Mouse (Mus musculus): Measurements from ENCODE around the gene Ankrd33b. TPM values are rescaled to one million over a fixed set of nuclear protein-coding genes. Genes with fewer than 3 reads are reported as not detected.

The Ankrd33b gene
- polyA plus RNA-seq, 1 experiment from 2014 or later, result 0.64 TPM

GRCm38 (mm10) chr15:31245934-31246333, 121.6 kb downstream of the Ankrd33b start:
- H3K4me2 ChIP-seq, result no peak overlapping the region
- H3K9ac ChIP-seq (ENCODE audit: low read depth, low read length), result no peak overlapping the region
- H3K27me3 ChIP-seq (replicated peaks; ENCODE audit: control insufficient read depth, insufficient read depth, low read length), result no peaks in the 10 kb centered on the region
- ATAC-seq (replicated peaks; ENCODE audit: low FRiP score), result no peak
- no peak for DNase-seq (ENCODE audit: low spot score)
- no peak overlapping the region for H3K4me3 ChIP-seq (ENCODE audit: low read depth, low read length)
- no peaks in the 10 kb centered on the region for H3K9me3 ChIP-seq (ENCODE audit: control insufficient read depth, low read length)
- peaks cover 9% of the 10 kb centered on the region for H3K36me3 ChIP-seq (ENCODE audit: control insufficient read depth, insufficient read depth, low read length)
- H3K27ac ChIP-seq (ENCODE audit: low read depth, low read length), result no peak overlapping the region
- H3K4me1 ChIP-seq (replicated peaks; ENCODE audit: control insufficient read depth, insufficient read depth, low read length), result 0 out of 2 replicates have a peak, but pooled peaks cover under 1% of the 10 kb centered on the region
- 68% methylated on average over 9 of the region's 9 CpGs for WGBS

- ATAC-seq (replicated peaks; ENCODE audit: low FRiP score) (no peak), DNase-seq (ENCODE audit: low spot score) (no peak)
- 91% methylated on average over 17 of the region's 17 CpGs for WGBS
- no peaks in the 10 kb centered on the region for H3K27me3 ChIP-seq (replicated peaks; ENCODE audit: control insufficient read depth, insufficient read depth, low read length)
- no peak overlapping the region for H3K4me2 ChIP-seq
- H3K9me3 ChIP-seq (ENCODE audit: control insufficient read depth, low read length), result no peaks in the 10 kb centered on the region
- no peaks in the 10 kb centered on the region for H3K4me1 ChIP-seq (replicated peaks; ENCODE audit: control insufficient read depth, insufficient read depth, low read length)
- H3K4me3 ChIP-seq (ENCODE audit: low read depth, low read length), result no peak overlapping the region
- H3K9ac ChIP-seq (ENCODE audit: low read depth, low read length), result no peak overlapping the region
- H3K36me3 ChIP-seq (ENCODE audit: control insufficient read depth, insufficient read depth, low read length), result peaks cover 11% of the 10 kb centered on the region
- H3K27ac ChIP-seq (ENCODE audit: low read depth, low read length), result no peak overlapping the region
These were observed 122.7 kb downstream of the Ankrd33b start for GRCm38 (mm10) chr15:31244696-31245445.

- Histone ChIP-seq H3K36me3 (ENCODE audit: control insufficient read depth, insufficient read depth, low read length) (peaks cover 11% of the 10 kb centered on the region), H3K27me3 (replicated peaks; ENCODE audit: control insufficient read depth, insufficient read depth, low read length) (no peaks in the 10 kb centered on the region), H3K4me3 (ENCODE audit: low read depth, low read length) (no peak overlapping the region), H3K4me2 (no peak overlapping the region), H3K27ac (ENCODE audit: low read depth, low read length) (no peak overlapping the region), H3K9me3 (ENCODE audit: control insufficient read depth, low read length) (no peaks in the 10 kb centered on the region), H3K9ac (ENCODE audit: low read depth, low read length) (no peak overlapping the region), H3K4me1 (replicated peaks; ENCODE audit: control insufficient read depth, insufficient read depth, low read length) (no peaks in the 10 kb centered on the region)
- 48% methylated on average over 10 of the region's 10 CpGs for WGBS
- ATAC-seq (replicated peaks; ENCODE audit: low FRiP score) (no peak), DNase-seq (ENCODE audit: low spot score) (no peak)
These were observed 124.3 kb downstream of the Ankrd33b start for GRCm38 (mm10) chr15:31243260-31243659.

Other genes starting within 250 kb of the Ankrd33b start
- gene Dap, start 143.4 kb downstream of the Ankrd33b start, polyA plus RNA-seq (2014; fragmentation: Nextera tagmentation; extraction: Ambion mirVana), result 65.4 and 76.9 TPM in 2 replicates
- 3.0 and 3.1 TPM in 2 replicates for gene Ropn1l, start 86.0 kb upstream of the Ankrd33b start, polyA plus RNA-seq (2014; fragmentation: Nextera tagmentation; extraction: Ambion mirVana)
- 35.5 and 36.1 TPM in 2 replicates for gene March6, start 163.3 kb upstream of the Ankrd33b start, polyA plus RNA-seq (2014; fragmentation: Nextera tagmentation; extraction: Ambion mirVana)
- gene Cmbl, start 197.7 kb upstream of the Ankrd33b start, polyA plus RNA-seq (2014; fragmentation: Nextera tagmentation; extraction: Ambion mirVana), result 2.9 TPM in 2 replicates
- 683 and 762 TPM in 2 replicates for gene Cct5, start 234.1 kb upstream of the Ankrd33b start, polyA plus RNA-seq (2014; fragmentation: Nextera tagmentation; extraction: Ambion mirVana)
- gene Fam173b, start 234.1 kb upstream of the Ankrd33b start, polyA plus RNA-seq (2014; fragmentation: Nextera tagmentation; extraction: Ambion mirVana), result 13.8 and 14.3 TPM in 2 replicates